Mouse (Mus musculus) C2C12 (cell line): ENCODE measurements around the gene Gal3st1.

Experiments used
- CEBPB ChIP-seq: IDR thresholded peaks from one replicate; pipeline ENCODE4 v1.6.1; 2011; ENCODE audit warnings: low read depth, mild to moderate bottlenecking, control low read depth, moderate library complexity
- CTCF ChIP-seq: IDR thresholded peaks from one replicate; pipeline ENCODE4 v1.5.1; 2011; ENCODE audit not compliant: control insufficient read depth, insufficient read depth, insufficient read length
- FOSL1 ChIP-seq: IDR thresholded peaks from one replicate; pipeline ENCODE4 v1.8.0; 2011; ENCODE audit warnings: mild to moderate bottlenecking, low read length; ENCODE audit not compliant: poor library complexity, insufficient read depth, severe bottlenecking
- MAX ChIP-seq: IDR thresholded peaks from one replicate; pipeline ENCODE4 v1.6.1; 2011; ENCODE audit warnings: mild to moderate bottlenecking, control low read depth
- MYOG ChIP-seq: IDR thresholded peaks from one replicate; pipeline ENCODE4 v1.6.1; 2011; ENCODE audit not compliant: control insufficient read depth, insufficient read length; ENCODE audit errors: extremely low read depth
- USF1 ChIP-seq: IDR thresholded peaks from one replicate; pipeline ENCODE4 v1.6.1; 2011; ENCODE audit warnings: low read depth, mild to moderate bottlenecking, control low read depth, moderate library complexity

DNA sequence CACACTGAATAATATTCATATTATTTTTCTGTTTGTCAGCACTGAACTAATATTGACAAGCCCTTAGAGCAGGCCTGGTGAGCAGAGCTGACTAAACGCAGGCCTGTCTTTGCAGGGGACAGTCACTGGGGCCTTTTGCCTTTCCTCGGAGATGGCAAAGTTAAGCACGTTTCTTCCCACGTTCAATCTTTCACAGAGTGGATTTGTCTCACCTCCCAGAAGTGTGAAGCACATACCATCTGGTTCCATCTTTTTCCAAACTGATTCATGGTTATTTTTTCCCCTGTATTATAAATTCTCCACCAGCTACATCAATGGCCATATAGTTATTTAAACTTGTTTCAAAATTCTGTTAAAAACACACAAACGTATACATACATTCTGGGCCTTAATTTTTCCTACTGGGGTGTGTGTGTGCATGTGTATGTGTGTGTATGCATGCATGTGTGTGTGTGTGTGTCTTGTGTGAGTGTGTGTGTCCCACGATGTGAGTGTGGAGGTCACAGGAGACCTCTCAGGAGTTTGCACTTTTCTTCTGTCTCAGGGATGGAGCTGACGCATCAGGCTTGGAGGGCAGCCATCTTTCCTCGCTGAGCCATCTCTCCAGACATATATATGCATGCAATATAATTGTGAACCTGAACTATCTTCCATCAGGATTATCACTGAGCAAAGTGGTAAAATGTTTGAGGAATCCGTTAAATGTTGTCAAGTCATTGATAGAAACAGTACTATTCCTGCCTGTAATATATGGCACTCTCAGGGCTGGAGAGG lies 44.3 kb downstream of the Gal3st1 start:
- TF ChIP-seq MAX (no peak), FOSL1 (no peak), CTCF (no peak), USF1 (no peak), MYOG (no peak), CEBPB (no peak)
